Mouse (Mus musculus): Measurements from ENCODE around the gene Atg16l2. TPM values are rescaled to one million over a fixed set of nuclear protein-coding genes. Genes with fewer than 3 reads are reported as not detected.

The Atg16l2 gene
- polyA plus RNA-seq, 1 experiment: 8.3 TPM

GRCm38 (mm10) chr7:101286891-101287290 lies 15.2 kb downstream of the Atg16l2 start:
- no peak overlapping the region for H3ac ChIP-seq (ENCODE audit: control insufficient read depth, insufficient read length, low read depth)
- peaks cover 9% of the 10 kb centered on the region for H3K36me3 ChIP-seq (ENCODE audit: control insufficient read depth, insufficient read depth)
- no peaks in the 10 kb centered on the region for H3K79me3 ChIP-seq (ENCODE audit: low read depth)
- H3K27me3 ChIP-seq (ENCODE audit: control insufficient read depth, insufficient read depth, insufficient read length): no peaks in the 10 kb centered on the region
- H3K79me2 ChIP-seq (ENCODE audit: control insufficient read depth, insufficient read depth): no peaks in the 10 kb centered on the region
- no peak overlapping the region for H3K4me3 ChIP-seq (ENCODE audit: insufficient read depth, poor library complexity, severe bottlenecking)
- TF ChIP-seq USF1 (IDR thresholded peaks at IDR 0.05; ENCODE audit: low read depth) (no peak), CEBPB (IDR thresholded peaks at IDR 0.05; ENCODE audit: low read depth) (no peak), MAX (IDR thresholded peaks at IDR 0.05) (no peak), FOSL1 (IDR thresholded peaks at IDR 0.05; ENCODE audit: insufficient read depth, low read length, poor library complexity, severe bottlenecking) (no peak), MYOD1 (IDR thresholded peaks at IDR 0.05; ENCODE audit: control insufficient read depth, insufficient read length, low read depth) (no peak), MYOG (IDR thresholded peaks at IDR 0.05; ENCODE audit: control insufficient read depth, extremely low read depth, insufficient read length) (no peak), CTCF (IDR thresholded peaks at IDR 0.05; ENCODE audit: control insufficient read depth, insufficient read depth, insufficient read length) (no peak)

- H3K36me3 ChIP-seq (ENCODE audit: control insufficient read depth, insufficient read depth): peaks cover 9% of the 10 kb centered on the region
- H3K27me3 ChIP-seq (ENCODE audit: control insufficient read depth, insufficient read depth, insufficient read length): no peaks in the 10 kb centered on the region
- H3K4me3 ChIP-seq (ENCODE audit: insufficient read depth, poor library complexity, severe bottlenecking): no peak overlapping the region
- TF ChIP-seq USF1 (IDR thresholded peaks at IDR 0.05; ENCODE audit: low read depth) (no peak), MAX (IDR thresholded peaks at IDR 0.05) (no peak), MYOG (IDR thresholded peaks at IDR 0.05; ENCODE audit: control insufficient read depth, extremely low read depth, insufficient read length) (no peak), FOSL1 (IDR thresholded peaks at IDR 0.05; ENCODE audit: insufficient read depth, low read length, poor library complexity, severe bottlenecking) (no peak), MYOD1 (IDR thresholded peaks at IDR 0.05; ENCODE audit: control insufficient read depth, insufficient read length, low read depth) (no peak), CTCF (IDR thresholded peaks at IDR 0.05; ENCODE audit: control insufficient read depth, insufficient read depth, insufficient read length) (no peak), CEBPB (IDR thresholded peaks at IDR 0.05; ENCODE audit: low read depth) (no peak)
- H3ac ChIP-seq (ENCODE audit: control insufficient read depth, insufficient read length, low read depth): no peak overlapping the region
- no peaks in the 10 kb centered on the region for H3K79me2 ChIP-seq (ENCODE audit: control insufficient read depth, insufficient read depth)
- no peaks in the 10 kb centered on the region for H3K79me3 ChIP-seq (ENCODE audit: low read depth)
These were observed 17.5 kb downstream of the Atg16l2 start for GRCm38 (mm10) chr7:101284504-101284903.

- H3K79me2 ChIP-seq (ENCODE audit: control insufficient read depth, insufficient read depth): no peaks in the 10 kb centered on the region
- TF ChIP-seq MAX (IDR thresholded peaks at IDR 0.05) (no peak), CTCF (IDR thresholded peaks at IDR 0.05; ENCODE audit: control insufficient read depth, insufficient read depth, insufficient read length) (no peak), USF1 (IDR thresholded peaks at IDR 0.05; ENCODE audit: low read depth) (no peak), MYOD1 (IDR thresholded peaks at IDR 0.05; ENCODE audit: control insufficient read depth, insufficient read length, low read depth) (no peak), MYOG (IDR thresholded peaks at IDR 0.05; ENCODE audit: control insufficient read depth, extremely low read depth, insufficient read length) (no peak)
- no peak overlapping the region for H3ac ChIP-seq (ENCODE audit: control insufficient read depth, insufficient read length, low read depth)
- no peaks in the 10 kb centered on the region for H3K27me3 ChIP-seq (ENCODE audit: control insufficient read depth, insufficient read depth, insufficient read length)
- peaks cover 9% of the 10 kb centered on the region for H3K36me3 ChIP-seq (ENCODE audit: control insufficient read depth, insufficient read depth)
- no peak overlapping the region for H3K4me3 ChIP-seq (ENCODE audit: insufficient read depth, poor library complexity, severe bottlenecking)
- H3K79me3 ChIP-seq (ENCODE audit: low read depth): no peaks in the 10 kb centered on the region
These were observed 19.3 kb downstream of the Atg16l2 start for GRCm38 (mm10) chr7:101282721-101283120.

- H3K79me2 ChIP-seq (ENCODE audit: control insufficient read depth, insufficient read depth): no peaks in the 10 kb centered on the region
- no peak overlapping the region for H3K4me3 ChIP-seq (ENCODE audit: insufficient read depth, poor library complexity, severe bottlenecking)
- H3K27me3 ChIP-seq (ENCODE audit: control insufficient read depth, insufficient read depth, insufficient read length): no peaks in the 10 kb centered on the region
- H3K79me3 ChIP-seq (ENCODE audit: low read depth): no peaks in the 10 kb centered on the region
- no peaks in the 10 kb centered on the region for H3K36me3 ChIP-seq (ENCODE audit: control insufficient read depth, insufficient read depth)
- no peak overlapping the region for H3ac ChIP-seq (ENCODE audit: control insufficient read depth, insufficient read length, low read depth)
- TF ChIP-seq MAX (IDR thresholded peaks at IDR 0.05) (no peak), USF1 (IDR thresholded peaks at IDR 0.05; ENCODE audit: low read depth) (no peak), CEBPB (IDR thresholded peaks at IDR 0.05; ENCODE audit: low read depth) (no peak), MYOD1 (IDR thresholded peaks at IDR 0.05; ENCODE audit: control insufficient read depth, insufficient read length, low read depth) (no peak), CTCF (IDR thresholded peaks at IDR 0.05; ENCODE audit: control insufficient read depth, insufficient read depth, insufficient read length) (no peak), FOSL1 (IDR thresholded peaks at IDR 0.05; ENCODE audit: insufficient read depth, low read length, poor library complexity, severe bottlenecking) (no peak), MYOG (IDR thresholded peaks at IDR 0.05; ENCODE audit: control insufficient read depth, extremely low read depth, insufficient read length) (no peak)
These were observed 29.4 kb downstream of the Atg16l2 start for GRCm38 (mm10) chr7:101272466-101273160.

- H3K79me2 ChIP-seq (ENCODE audit: control insufficient read depth, insufficient read depth): no peaks in the 10 kb centered on the region
- no peak overlapping the region for H3ac ChIP-seq (ENCODE audit: control insufficient read depth, insufficient read length, low read depth)
- H3K4me3 ChIP-seq (ENCODE audit: insufficient read depth, poor library complexity, severe bottlenecking): no peak overlapping the region
- H3K79me3 ChIP-seq (ENCODE audit: low read depth): no peaks in the 10 kb centered on the region
- no peaks in the 10 kb centered on the region for H3K36me3 ChIP-seq (ENCODE audit: control insufficient read depth, insufficient read depth)
- H3K27me3 ChIP-seq (ENCODE audit: control insufficient read depth, insufficient read depth, insufficient read length): no peaks in the 10 kb centered on the region
- TF ChIP-seq CEBPB (IDR thresholded peaks at IDR 0.05; ENCODE audit: low read depth) (no peak), CTCF (IDR thresholded peaks at IDR 0.05; ENCODE audit: control insufficient read depth, insufficient read depth, insufficient read length) (no peak), MYOG (IDR thresholded peaks at IDR 0.05; ENCODE audit: control insufficient read depth, extremely low read depth, insufficient read length) (no peak), MAX (IDR thresholded peaks at IDR 0.05) (no peak), FOSL1 (IDR thresholded peaks at IDR 0.05; ENCODE audit: insufficient read depth, low read length, poor library complexity, severe bottlenecking) (no peak), USF1 (IDR thresholded peaks at IDR 0.05; ENCODE audit: low read depth) (no peak), MYOD1 (IDR thresholded peaks at IDR 0.05; ENCODE audit: control insufficient read depth, insufficient read length, low read depth) (no peak)
These were observed 30.4 kb downstream of the Atg16l2 start for GRCm38 (mm10) chr7:101271602-101272001.

All from C2C12 (cell line).